Mouse (Mus musculus): ENCODE results near the gene Mettl14.
"Not testable (repeated sequence)": the region's sequence is repeated elsewhere in the genome, so short reads cannot be mapped to it uniquely, and the experiment has no call there.

The Mettl14 gene

DNA sequence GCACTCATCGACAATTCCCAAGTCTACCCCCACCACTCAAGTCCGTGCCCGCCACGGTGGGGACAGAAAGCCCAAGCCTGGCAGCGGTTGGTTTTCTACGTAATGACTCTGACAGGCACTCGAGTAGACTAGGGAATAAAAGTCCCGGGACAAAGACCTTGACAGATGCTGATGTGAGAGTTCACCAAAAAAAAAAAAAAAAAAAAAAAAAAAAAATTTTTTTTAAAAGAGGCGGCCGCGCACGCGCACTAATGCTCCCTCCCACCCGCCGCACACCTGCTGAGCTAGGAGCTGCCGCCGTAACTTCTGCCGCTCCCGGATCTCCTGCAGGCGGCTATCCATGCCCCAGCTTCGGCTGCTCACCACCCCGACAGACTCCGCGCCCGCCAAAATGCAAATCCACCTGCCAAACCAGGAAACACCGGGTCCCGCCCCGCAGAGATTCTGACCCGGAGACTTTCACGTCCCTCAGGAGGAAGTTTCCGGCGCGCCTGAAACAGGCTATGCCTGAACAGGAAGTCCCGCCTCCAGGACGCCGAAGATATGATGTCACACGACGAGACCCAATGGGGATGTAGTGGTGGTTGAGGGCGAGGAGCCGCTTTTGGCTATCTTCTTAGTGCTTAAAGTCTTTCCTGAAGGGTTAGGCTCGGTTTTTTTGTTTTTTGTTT lies at the start of gene Mettl14:
Gene Mettl14 (minus strand): TSS at position 623 of the 671 bp plus-strand sequence.
- peak; percentile 98 for DNase-seq (ENCODE audit: low read depth, low spot score)

DNA sequence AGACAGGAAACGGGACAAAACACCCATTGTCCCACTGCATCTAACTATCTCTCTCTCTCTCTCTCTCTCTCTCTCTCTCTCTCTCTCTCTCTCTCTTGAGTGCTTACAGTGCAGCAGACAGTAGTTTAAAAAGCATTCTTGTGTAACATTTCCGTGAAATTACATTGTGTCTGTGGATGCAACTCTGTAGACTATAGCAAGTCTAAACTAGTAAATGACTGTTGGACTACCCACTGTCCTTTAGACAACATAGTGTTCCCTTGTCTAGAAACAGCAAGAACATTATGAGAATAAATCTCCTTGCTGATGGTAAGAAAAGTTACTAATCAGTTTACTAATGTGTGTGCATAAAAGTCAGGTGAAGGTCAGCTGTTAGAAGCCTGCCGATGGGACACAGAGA lies 47.5 kb upstream of the Mettl14 start:
- DNase-seq (ENCODE audit: low read depth, low spot score), result no peak

DNA sequence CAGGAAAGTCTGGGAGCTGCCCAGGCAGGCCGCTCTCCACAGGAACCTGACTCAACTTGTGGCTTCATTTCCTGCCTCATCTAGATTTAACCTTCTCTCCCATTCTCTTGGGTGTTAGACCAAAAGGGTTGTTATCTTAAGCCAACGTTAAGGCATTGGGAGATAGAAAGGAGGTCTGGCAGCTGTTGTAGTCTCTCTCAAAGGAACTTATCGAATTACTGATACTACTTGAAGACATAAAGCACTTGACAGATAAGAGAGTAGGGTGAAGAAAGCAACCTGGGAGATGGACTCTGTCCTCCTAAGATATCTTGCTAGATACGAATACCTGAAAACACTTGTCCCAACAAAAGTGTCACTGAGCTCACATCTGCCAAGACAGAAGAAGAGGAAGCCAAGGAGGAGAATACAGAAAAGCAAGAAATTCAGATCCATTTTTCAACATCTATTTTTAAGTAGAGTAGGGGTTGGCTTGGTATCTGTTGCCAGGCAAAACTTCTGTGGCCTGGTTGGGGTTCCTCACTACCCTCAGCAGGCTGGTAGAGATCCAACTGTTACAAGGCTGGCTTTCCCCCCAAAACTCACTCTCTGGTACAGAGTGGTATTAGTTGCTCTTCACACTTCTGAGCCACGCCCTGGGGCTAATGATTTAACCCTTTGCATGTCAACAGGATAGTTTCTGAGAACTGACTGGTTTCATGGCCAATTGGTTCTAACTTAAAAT lies 46.2 kb upstream of the Mettl14 start:
- no peak for DNase-seq (ENCODE audit: low read depth, low spot score)

DNA sequence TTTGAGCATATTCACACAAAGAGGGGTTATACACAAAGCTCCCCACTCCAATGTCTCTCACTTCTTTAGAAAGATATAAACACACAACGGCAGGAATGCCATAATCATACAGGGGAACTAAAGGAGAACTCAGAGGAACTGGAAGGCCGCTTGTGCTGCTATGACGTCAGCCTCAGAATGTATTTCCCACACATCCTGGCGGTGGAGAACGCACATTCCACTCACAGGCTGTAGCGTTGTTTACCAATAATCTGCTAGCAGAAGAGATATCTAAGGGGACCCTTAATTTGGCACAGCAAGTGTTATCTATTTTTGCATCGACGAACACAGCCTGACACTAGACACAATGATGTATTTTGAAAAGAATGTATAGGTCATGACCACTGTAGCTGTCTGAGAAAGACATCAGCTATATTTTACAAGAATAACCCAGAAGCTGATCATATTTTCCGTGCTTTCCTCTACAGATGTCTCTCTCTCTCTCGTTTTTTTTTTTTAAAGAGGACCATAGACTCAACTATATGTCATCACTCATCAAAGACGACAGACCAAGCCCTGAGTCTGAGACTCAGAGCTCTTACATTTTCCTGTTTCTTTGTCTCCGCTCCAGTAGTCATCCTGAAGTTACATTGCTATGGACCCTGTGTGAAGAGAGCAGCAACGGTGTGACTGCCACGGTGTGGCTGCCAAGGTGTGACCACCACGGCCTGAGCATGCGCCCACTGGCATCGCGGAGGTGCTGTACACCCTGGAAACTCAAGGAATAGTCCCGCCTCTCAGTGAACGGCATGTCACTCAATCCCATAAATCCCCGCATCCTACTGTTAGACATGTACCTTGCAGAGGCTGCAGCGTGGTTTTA lies 43.9 kb upstream of the Mettl14 start:
- no peak for DNase-seq (ENCODE audit: low read depth, low spot score)

DNA sequence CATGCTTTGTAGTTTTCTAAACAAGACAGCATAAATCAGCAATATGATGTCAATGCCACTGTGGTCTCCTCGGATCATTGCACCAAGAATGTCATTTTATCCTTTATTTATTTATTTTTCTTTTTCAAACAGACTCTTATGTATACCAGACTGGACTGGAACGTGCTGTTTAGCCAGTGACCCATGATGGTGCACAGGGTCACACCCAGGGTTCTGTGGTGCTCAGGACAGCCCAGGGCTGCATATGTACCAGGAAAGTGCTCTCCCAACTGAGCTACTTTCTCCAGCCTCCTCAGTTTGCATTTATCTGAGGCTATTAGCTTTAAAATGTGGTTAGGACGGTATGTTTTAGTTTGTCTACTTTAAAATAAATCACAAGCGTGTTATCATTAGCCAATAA lies 42.1 kb upstream of the Mettl14 start:
- DNase-seq (ENCODE audit: low read depth, low spot score), result no peak

DNA sequence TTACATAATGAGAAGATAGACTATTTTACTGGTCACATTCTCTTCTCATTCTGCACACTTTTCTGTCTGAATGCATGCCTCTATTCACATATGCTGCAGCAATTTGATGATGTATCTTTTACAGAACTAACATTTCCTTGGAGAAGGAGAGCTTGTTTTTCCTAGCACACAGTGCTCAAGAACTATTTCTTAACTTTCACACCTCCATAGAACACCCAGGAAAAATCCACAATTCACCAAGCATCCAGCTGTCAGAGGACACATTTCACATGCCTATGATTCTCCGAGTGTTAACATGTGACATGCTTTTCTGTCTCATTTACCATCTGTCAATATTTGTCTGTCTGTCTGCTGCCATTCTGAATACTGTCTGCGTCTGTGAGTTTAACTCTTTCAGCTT lies 39.7 kb upstream of the Mettl14 start:
- no peak for DNase-seq (ENCODE audit: low read depth, low spot score)

DNA sequence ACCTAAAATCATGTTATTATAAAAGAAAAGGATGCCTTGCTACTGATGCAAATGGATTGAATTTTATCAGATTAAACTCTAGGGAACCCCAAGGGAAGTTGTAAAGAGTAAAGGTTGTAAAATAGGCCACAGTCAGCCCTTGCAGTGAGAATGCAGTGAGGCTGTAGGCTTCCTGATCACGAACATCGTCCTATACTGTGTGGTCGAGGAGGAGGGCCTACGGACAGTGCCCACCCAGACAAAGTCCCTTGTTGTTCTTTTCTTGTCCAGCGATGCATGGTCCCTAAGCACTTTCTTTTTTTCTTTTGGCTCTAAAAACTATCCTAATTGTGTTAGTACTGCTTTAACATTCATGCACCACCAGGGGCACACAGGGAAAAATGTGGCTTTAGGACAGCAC lies 27.3 kb upstream of the Mettl14 start:
- no peak for DNase-seq (ENCODE audit: low read depth, low spot score)

DNA sequence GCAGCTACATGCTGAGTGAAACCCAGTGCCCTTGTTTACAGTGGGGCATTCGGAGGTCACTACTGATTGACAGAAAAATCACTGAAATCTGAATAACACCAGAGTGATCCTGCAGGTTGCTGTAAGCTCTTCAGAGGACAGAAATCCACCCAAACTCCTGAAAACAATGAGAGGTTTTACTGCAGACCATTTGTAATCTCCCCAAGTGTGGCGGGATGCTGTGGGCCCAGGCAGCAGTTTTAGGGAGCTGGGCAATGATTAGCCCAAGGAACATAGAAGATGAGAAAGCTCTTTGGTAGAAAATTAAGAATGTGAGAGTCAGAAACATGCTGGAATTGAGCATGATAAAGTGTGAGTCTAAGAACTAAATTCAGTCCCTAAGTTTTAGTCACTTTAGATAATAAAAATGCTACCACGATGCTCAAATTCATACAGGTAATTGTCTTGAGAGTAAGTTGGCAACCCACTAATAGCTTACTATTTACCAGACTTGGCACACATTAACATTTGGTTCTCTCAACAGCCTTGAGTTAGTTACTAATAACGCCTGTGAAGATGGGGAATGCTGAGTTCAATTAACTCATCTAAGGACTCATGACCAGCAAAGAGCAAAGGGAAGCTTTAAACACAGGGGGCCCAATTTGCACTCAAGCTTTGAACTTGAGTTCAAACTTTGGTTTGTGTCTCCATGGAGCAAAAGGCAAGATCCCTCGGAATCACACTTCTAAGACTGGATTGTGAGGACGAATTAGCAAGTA lies 26.1 kb upstream of the Mettl14 start:
- no peak for DNase-seq (ENCODE audit: low read depth, low spot score)

DNA sequence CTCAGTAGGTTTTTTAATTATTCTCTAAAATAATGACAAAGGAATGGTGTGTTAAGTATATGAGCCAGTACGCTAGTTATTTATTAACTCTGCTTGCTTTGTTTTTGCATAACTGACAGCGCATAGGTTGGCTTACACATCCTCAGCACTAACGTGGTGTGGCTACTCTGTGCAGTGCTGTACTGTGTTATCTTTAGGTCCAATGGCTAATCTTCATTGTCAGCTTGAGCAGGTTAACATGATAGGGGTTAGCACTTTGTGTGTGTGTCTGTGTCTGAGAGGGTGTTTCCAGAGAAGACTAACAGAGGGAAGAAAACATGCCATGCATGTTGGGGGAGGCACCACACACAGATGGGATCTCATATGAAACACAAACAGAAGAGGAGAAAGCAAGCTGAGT lies 19.0 kb upstream of the Mettl14 start:
- DNase-seq (ENCODE audit: low read depth, low spot score), result no peak

DNA sequence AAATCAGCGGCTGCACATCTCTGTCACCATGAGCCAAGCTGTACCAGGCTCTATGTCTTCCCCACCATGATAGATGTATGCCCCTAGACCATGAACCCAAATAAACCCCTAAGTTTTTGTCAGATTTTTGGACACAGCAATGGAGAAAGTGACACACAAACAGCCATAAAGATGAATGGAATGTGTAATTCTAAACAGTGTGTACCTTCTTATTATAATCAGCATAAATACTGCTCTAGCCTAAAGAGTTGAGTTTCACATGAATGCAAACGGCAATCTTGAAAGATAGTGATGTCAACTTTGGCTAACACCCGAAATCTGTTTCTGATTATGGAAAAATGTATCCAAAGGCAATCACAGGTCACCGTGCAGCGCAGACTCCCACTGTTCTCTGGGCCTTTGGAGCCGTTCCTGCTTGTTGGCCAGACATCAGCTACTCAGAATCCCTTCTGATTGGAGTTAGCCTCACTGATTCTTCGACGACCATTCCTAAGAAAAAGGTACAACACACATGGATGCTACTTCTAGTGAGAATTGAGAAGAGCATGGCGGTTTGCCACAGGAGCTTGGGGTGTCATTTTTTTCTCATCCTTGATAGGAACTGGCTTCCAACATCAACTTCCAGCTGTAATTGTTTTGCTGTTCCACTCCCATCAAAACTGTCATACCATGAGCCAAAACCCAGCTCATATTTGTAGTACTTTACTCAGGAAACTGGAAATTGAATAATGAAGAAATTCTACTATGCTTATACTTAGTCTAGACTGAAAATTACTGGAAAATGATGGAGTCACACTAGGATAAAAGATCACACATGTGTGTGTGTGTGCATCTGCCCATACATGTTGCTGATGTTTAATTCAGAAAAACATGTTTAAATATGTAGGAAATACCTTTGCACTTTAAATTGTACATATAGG lies 11.9 kb upstream of the Mettl14 start:
- DNase-seq (ENCODE audit: low read depth, low spot score), result no peak

DNA sequence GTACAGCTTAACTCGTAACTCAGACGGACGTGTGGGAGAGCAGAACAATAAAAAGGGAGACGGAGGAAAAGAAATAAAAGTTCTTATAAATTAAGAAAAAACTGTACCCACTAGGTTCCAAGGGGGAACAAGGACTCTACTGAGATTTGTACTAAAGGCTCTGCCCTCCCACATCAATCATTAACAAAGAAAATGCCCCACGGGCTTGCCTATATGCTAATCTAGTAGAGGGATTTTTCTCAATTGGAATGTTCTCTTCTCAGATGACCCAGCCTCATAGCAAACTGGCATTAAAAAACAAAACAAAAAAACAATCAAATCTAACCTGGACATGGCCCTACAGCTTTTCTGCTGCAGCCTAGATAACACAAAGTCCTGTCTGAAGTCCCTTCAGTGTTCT lies 9.7 kb upstream of the Mettl14 start:
- DNase-seq (ENCODE audit: low read depth, low spot score), result no peak

DNA sequence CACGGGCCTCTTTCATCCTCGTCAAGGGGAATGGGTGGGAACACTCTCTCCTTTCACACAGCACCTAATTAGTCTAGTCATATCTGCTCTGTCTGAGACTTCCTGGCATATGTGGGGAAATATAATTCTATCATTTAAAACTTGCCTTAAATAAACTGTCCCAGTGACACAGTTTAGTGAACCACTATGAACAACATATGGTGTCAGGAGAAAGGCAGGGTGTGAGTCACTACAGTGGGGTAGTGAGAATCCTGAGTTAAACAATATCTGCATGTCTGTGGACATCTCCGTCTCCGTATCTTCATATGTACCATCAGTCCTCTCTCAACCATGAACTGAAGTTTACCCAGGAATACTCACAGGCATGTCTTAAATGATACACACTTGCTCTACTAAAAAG lies 5.3 kb upstream of the Mettl14 start:
- DNase-seq (ENCODE audit: low read depth, low spot score), result no peak

DNA sequence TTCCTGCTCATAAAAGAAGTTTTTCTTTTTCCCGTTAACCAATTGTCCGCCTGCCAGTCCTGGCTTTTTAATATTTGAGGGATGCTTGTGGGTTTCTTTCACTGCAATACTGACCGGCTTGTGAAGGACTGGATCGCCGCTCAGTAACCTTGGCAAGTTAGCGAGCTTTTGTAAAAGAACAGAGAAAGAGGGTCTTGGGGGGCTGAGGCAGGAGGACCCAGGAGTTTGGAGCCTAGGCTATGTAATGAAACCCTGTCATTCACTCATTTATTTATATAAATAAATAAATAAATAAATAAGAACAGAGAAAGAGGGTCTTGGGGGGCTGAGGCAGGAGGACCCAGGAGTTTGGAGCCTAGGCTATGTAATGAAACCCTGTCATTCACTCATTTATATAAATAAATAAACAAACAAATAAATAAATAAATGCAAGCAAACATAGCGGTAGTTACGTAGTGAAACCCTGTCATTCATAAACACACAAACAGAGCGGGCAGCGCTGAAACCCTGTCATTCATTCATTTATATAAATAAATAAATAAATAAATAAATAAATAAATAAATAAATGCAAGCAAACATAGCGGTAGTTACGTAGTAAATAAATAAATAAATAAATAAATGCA lies 361 bp upstream of the Mettl14 start:
- DNase-seq (ENCODE audit: low read depth, low spot score), result not testable (repeated sequence)

DNA sequence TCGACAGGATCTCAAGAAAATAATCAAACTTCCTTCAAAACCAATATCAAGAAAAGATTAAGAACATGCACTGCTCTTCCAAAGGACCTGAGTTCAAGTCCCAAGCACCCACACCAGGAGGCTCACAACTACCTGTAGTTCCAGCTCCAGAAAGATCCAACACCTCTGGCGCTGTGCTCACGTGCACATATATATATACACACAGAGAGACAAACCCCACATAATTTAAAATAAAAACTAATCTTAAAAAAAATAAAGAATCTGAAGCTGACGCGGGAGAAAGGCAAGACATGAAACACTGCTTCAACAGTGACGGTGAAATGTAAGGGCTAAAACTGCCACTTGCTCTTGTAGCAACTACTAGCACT lies 806 bp downstream of the Mettl14 start:
- DNase-seq (ENCODE audit: low read depth, low spot score), result no peak

DNA sequence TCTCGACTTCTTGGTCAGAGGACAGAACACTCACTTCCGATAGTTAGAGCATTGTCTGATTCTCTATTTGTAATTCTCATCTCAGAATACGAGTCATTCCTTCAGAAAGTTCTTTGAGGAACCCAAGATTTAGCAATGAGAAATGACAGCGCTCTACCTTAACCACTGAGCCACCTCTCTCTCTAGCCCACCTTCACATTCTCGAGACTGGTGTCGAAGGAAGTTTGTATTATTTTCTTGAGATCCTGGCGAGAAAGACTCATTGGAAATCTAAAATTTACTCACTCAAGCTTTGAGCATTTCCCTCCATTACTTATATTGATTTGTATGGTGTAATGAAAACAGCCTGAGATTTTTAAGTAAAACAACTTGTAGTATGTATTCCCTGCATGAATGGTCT lies 1.5 kb downstream of the Mettl14 start:
- DNase-seq (ENCODE audit: low read depth, low spot score), result no peak

DNA sequence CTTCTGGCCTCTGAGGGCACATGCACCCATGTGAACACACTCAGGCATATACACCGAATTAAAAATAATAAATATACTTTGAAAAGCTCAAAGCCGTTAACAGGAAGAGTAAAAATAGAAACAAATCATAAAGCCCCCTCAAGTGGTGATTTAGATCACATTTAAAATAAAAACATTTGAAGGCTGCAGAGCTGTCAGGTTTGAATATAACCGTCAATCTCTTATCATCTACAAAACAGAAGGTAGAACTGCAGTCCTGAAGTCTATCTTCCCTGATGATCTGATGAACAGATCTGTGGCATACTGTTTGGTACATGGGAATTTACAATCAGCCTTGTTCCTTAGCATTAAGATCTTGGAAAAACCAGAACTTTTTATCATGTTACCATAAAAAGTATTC lies 9.3 kb downstream of the Mettl14 start:
- no peak for DNase-seq (ENCODE audit: low read depth, low spot score)

DNA sequence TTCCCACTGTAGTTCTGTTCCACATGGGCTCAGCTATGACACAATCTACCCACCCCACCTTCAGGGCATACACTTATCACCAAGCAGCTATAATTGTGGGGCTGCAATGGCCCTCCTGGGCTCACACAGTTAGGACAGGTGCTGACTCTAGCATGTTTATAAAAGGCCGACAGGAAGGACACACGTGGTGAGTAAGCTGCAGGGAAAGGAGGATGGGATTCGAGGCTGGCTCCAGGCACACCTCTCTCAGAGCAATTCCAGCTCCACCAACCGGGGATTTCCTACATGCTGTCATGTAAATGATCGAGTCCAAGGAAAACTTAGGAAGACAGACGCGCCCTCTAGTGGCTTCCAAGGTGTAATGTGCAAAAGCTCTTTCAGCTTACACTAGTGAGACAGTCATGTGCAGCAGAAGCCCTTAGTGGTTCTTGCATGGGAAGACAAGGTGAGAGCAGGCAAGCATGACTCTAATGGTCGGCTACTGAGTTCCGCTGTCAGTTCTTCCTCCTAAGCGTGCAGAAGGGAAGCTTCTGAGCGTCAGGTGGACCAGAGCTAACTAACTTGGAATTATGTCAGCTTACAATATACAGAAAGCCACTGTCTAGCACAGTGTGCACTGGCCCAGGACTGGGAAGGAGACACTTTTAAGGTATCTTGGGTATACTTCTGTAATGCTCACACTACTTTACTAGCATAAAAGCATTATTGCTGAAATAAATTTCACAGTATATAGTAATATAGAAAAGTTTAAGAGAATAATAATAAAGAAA lies 14.0 kb downstream of the Mettl14 start:
- DNase-seq (ENCODE audit: low read depth, low spot score), result peak; percentile 53

DNA sequence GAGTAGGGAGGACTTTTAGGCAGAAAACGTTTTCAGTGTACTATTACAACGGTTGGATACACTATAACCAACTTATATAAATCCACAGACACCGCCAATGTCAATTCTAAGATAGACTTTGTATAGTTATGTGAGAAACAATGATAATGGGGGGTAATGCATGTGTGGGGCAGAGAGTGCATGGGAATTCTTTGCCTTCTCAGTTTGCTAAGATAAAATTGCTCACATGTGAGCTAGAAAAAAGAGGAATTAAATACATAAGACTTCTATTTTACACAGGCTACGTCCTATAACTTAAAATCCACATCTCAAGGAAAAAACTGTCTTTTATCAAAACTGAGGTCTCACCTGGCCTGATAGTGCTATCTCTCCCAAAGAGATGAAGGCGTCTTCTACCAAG lies 15.0 kb downstream of the Mettl14 start:
- no peak for DNase-seq (ENCODE audit: low read depth, low spot score)

DNA sequence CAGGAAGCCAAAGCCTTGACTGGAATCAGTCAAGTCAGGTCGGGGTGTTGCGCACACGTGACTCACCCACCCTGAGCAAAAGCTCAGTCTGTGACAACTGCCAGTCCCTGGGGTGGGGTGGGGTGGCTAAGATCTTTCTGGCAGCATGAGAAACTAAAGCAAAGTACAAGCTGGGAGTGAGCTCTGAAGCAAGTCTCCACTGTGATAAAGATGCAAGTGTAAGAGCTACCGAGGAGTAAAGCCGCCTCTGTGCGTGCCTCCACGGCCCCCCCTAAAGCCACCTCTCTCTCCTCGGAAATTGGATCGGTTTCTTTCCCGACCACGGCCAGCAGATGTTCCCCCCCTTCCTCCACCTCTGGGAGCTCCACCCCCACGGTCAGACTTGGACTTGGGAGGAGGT lies 16.7 kb downstream of the Mettl14 start:
- DNase-seq (ENCODE audit: low read depth, low spot score), result no peak

DNA sequence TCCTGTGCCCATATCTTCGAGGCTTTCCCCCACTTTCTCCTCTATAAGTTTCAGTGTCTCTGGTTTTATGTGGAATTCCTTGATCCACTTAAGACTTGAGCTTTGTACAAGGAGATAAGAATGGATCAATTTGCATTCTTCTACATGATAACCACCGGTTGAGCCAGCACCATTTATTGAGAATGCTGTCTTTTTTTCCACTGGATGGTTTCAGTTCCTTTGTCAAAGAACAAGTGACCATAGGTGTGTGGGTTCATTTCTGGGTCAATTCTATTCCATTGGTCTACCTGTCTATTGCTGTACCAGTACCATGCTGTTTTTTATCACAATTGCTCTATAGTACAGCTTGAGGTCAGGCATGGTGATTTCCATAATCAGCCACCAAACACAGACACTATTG lies 19.1 kb downstream of the Mettl14 start:
- not testable (repeated sequence) for DNase-seq (ENCODE audit: low read depth, low spot score)

Data from retina, postnatal 7 days (tissue).